Mouse (Mus musculus): ENCODE data around the gene D130052B06Rik. TPM values are rescaled to one million over a fixed set of nuclear protein-coding genes. Genes with fewer than 3 reads are reported as not detected.

Gene D130052B06Rik
- not detected in 2 replicates for polyA plus RNA-seq (2014; fragmentation: Nextera tagmentation; extraction: Ambion mirVana)

- H3K9ac ChIP-seq (ENCODE audit: low read length) = no peak within 1 kb of the TSS
These were observed at the start of gene D130052B06Rik for GRCm38 (mm10) chr11:33598986-33599385. D130052B06Rik (plus strand) TSS chr11:33599302.

DNA sequence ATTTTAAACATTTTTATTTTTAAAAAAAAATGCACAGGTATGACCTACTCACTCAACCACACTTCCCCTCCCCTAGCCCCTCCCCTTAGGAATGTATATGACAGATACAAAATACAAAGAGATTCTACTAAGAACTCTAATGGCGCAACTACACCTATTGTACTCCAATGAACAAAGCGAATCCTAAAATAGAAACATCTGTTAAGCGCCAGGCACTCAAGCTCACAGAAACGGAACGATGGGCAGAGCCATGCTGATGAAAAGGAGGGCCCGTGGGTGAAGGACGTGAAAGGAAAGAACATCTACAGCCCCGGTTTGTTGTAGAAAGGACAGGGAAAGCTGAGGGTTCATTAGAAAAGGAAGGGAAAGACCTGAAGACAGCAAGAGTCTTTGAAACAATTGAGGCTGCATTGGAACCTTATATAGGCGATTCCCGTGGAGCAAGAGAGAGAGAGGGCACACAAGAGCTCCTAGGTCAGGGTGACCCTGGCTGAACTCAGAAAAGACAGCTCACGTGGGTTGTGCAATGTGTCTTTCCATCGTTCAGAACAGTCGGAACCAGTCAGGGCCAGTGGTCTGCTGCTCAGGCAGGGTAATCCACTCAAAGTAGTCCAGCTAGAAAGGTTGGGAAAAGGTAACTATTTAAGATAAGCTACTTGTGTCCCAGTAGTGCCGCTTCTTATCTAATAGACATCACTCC, 48.1 kb upstream of the D130052B06Rik start:
- H3K4me1 ChIP-seq (replicated peaks; ENCODE audit: control insufficient read depth, insufficient read depth, low read length) = no peaks in the 10 kb centered on the region
- WGBS = 82% methylated on average over 14 of the region's 14 CpGs
- H3K4me2 ChIP-seq (ENCODE audit: low read depth, low read length, severe bottlenecking) = no peak overlapping the region
- no peak overlapping the region for H3K9ac ChIP-seq (ENCODE audit: low read length)
- no peaks in the 10 kb centered on the region for H3K36me3 ChIP-seq (ENCODE audit: control insufficient read depth, insufficient read depth, low read length)
- H3K27ac ChIP-seq (ENCODE audit: low read depth, low read length) = no peak overlapping the region
- H3K4me3 ChIP-seq (ENCODE audit: low read depth, low read length) = no peak overlapping the region
- DNase-seq (ENCODE audit: low spot score) (no peak), ATAC-seq (replicated peaks; ENCODE audit: low FRiP score) (no peak)
- H3K27me3 ChIP-seq (ENCODE audit: control insufficient read depth, insufficient read depth, low read length) = no peaks in the 10 kb centered on the region
- no peaks in the 10 kb centered on the region for H3K9me3 ChIP-seq (ENCODE audit: control insufficient read depth, low read length)

More at GRCm38 (mm10) chr11:33598986-33599385, at the start of gene D130052B06Rik:
- Histone ChIP-seq H3K27ac (ENCODE audit: low read depth, low read length) (no peak within 1 kb of the TSS), H3K4me2 (ENCODE audit: low read depth, low read length, severe bottlenecking) (no peak within 1 kb of the TSS), H3K27me3 (ENCODE audit: control insufficient read depth, insufficient read depth, low read length) (no peaks in the 10 kb centered on the region), H3K4me3 (ENCODE audit: low read depth, low read length) (no peak within 1 kb of the TSS), H3K9me3 (ENCODE audit: control insufficient read depth, low read length) (no peaks in the 10 kb centered on the region), H3K36me3 (ENCODE audit: control insufficient read depth, insufficient read depth, low read length) (no peaks in the 10 kb centered on the region), H3K4me1 (replicated peaks; ENCODE audit: control insufficient read depth, insufficient read depth, low read length) (no peaks in the 10 kb centered on the region)
- ATAC-seq (replicated peaks; ENCODE audit: low FRiP score) = no peak
- DNase-seq (ENCODE audit: low spot score) = no peak
- 82% methylated on average over 4 of the region's 4 CpGs for WGBS

- Histone ChIP-seq H3K27ac (ENCODE audit: low read depth, low read length) (no peak overlapping the region), H3K4me3 (ENCODE audit: low read depth, low read length) (no peak overlapping the region), H3K9ac (ENCODE audit: low read length) (no peak overlapping the region), H3K9me3 (ENCODE audit: control insufficient read depth, low read length) (no peaks in the 10 kb centered on the region), H3K4me2 (ENCODE audit: low read depth, low read length, severe bottlenecking) (no peak overlapping the region), H3K36me3 (ENCODE audit: control insufficient read depth, insufficient read depth, low read length) (no peaks in the 10 kb centered on the region), H3K27me3 (ENCODE audit: control insufficient read depth, insufficient read depth, low read length) (no peaks in the 10 kb centered on the region), H3K4me1 (replicated peaks; ENCODE audit: control insufficient read depth, insufficient read depth, low read length) (no peaks in the 10 kb centered on the region)
- ATAC-seq (replicated peaks; ENCODE audit: low FRiP score) = no peak
- DNase-seq (ENCODE audit: low spot score) = no peak
- 83% methylated on average over 8 of the region's 8 CpGs for WGBS
These were observed 45.0 kb upstream of the D130052B06Rik start for GRCm38 (mm10) chr11:33554123-33554522.

- no peak overlapping the region for H3K4me3 ChIP-seq (ENCODE audit: low read depth, low read length)
- DNase-seq (ENCODE audit: low spot score) (no peak), ATAC-seq (replicated peaks; ENCODE audit: low FRiP score) (no peak)
- WGBS = 93% methylated on average over 2 of the region's 2 CpGs
- no peaks in the 10 kb centered on the region for H3K4me1 ChIP-seq (replicated peaks; ENCODE audit: control insufficient read depth, insufficient read depth, low read length)
- H3K27ac ChIP-seq (ENCODE audit: low read depth, low read length) = no peak overlapping the region
- no peak overlapping the region for H3K9ac ChIP-seq (ENCODE audit: low read length)
- H3K9me3 ChIP-seq (ENCODE audit: control insufficient read depth, low read length) = no peaks in the 10 kb centered on the region
- no peaks in the 10 kb centered on the region for H3K36me3 ChIP-seq (ENCODE audit: control insufficient read depth, insufficient read depth, low read length)
- H3K4me2 ChIP-seq (ENCODE audit: low read depth, low read length, severe bottlenecking) = no peak overlapping the region
- no peaks in the 10 kb centered on the region for H3K27me3 ChIP-seq (ENCODE audit: control insufficient read depth, insufficient read depth, low read length)
These were observed 35.2 kb upstream of the D130052B06Rik start for GRCm38 (mm10) chr11:33563921-33564320.

- no peak for DNase-seq (ENCODE audit: low spot score)
- Histone ChIP-seq H3K9me3 (ENCODE audit: control insufficient read depth, low read length) (no peaks in the 10 kb centered on the region), H3K4me1 (replicated peaks; ENCODE audit: control insufficient read depth, insufficient read depth, low read length) (no peaks in the 10 kb centered on the region), H3K27me3 (ENCODE audit: control insufficient read depth, insufficient read depth, low read length) (no peaks in the 10 kb centered on the region), H3K4me2 (ENCODE audit: low read depth, low read length, severe bottlenecking) (no peak overlapping the region), H3K4me3 (ENCODE audit: low read depth, low read length) (no peak overlapping the region), H3K36me3 (ENCODE audit: control insufficient read depth, insufficient read depth, low read length) (no peaks in the 10 kb centered on the region), H3K9ac (ENCODE audit: low read length) (no peak overlapping the region), H3K27ac (ENCODE audit: low read depth, low read length) (no peak overlapping the region)
- ATAC-seq (replicated peaks; ENCODE audit: low FRiP score) = no peak
These were observed 28.7 kb upstream of the D130052B06Rik start for GRCm38 (mm10) chr11:33570413-33570812.

DNA sequence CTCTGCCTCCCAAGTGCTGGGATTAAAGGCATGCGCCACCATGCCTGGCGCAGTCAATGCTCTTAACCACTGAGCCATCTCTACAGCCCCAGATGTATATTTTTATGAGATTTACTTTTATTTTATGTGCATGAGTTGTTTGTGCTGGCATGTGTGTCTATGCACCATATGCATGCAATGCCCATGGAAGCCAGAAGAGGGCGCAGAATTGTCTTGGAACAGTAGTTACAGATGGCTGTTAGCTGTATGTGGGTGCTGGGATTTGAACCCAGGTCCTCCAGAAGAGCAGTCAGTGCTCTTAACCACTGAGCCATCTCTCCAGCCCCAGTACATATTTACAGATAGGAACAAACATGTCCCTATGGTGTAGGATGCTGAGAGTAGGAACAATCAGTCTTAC, 24.2 kb upstream of the D130052B06Rik start:
- Histone ChIP-seq H3K36me3 (ENCODE audit: control insufficient read depth, insufficient read depth, low read length) (no peaks in the 10 kb centered on the region), H3K4me3 (ENCODE audit: low read depth, low read length) (no peak overlapping the region), H3K27me3 (ENCODE audit: control insufficient read depth, insufficient read depth, low read length) (no peaks in the 10 kb centered on the region), H3K9me3 (ENCODE audit: control insufficient read depth, low read length) (no peaks in the 10 kb centered on the region), H3K4me1 (replicated peaks; ENCODE audit: control insufficient read depth, insufficient read depth, low read length) (no peaks in the 10 kb centered on the region), H3K9ac (ENCODE audit: low read length) (no peak overlapping the region), H3K27ac (ENCODE audit: low read depth, low read length) (no peak overlapping the region), H3K4me2 (ENCODE audit: low read depth, low read length, severe bottlenecking) (no peak overlapping the region)
- WGBS = 77% methylated on average over 3 of the region's 3 CpGs
- peak; percentile 53 for DNase-seq (ENCODE audit: low spot score)
- ATAC-seq (replicated peaks; ENCODE audit: low FRiP score) = no peak

- Histone ChIP-seq H3K4me2 (ENCODE audit: low read depth, low read length, severe bottlenecking) (no peak within 1 kb of the TSS), H3K9me3 (ENCODE audit: control insufficient read depth, low read length) (no peaks in the 10 kb centered on the region), H3K4me3 (ENCODE audit: low read depth, low read length) (no peak within 1 kb of the TSS), H3K36me3 (ENCODE audit: control insufficient read depth, insufficient read depth, low read length) (no peaks in the 10 kb centered on the region), H3K9ac (ENCODE audit: low read length) (no peak within 1 kb of the TSS), H3K4me1 (replicated peaks; ENCODE audit: control insufficient read depth, insufficient read depth, low read length) (no peaks in the 10 kb centered on the region), H3K27me3 (ENCODE audit: control insufficient read depth, insufficient read depth, low read length) (no peaks in the 10 kb centered on the region), H3K27ac (ENCODE audit: low read depth, low read length) (no peak within 1 kb of the TSS)
- no peak for ATAC-seq (replicated peaks; ENCODE audit: low FRiP score)
- WGBS = 53% methylated on average over 6 of the region's 6 CpGs
- DNase-seq (ENCODE audit: low spot score) = no peak
These were observed 20.2 kb upstream of the D130052B06Rik start, which contains the start of gene Gabrp for GRCm38 (mm10) chr11:33578859-33579258. Gabrp (minus strand) TSS chr11:33578959.

- no peak overlapping the region for H3K27ac ChIP-seq (ENCODE audit: low read depth, low read length)
- no peak overlapping the region for H3K9ac ChIP-seq (ENCODE audit: low read length)
- no peak overlapping the region for H3K4me3 ChIP-seq (ENCODE audit: low read depth, low read length)
- H3K9me3 ChIP-seq (ENCODE audit: control insufficient read depth, low read length) = no peaks in the 10 kb centered on the region
- ATAC-seq (replicated peaks; ENCODE audit: low FRiP score) (no peak), DNase-seq (ENCODE audit: low spot score) (no peak)
- no peaks in the 10 kb centered on the region for H3K27me3 ChIP-seq (ENCODE audit: control insufficient read depth, insufficient read depth, low read length)
- no peak overlapping the region for H3K4me2 ChIP-seq (ENCODE audit: low read depth, low read length, severe bottlenecking)
- H3K4me1 ChIP-seq (replicated peaks; ENCODE audit: control insufficient read depth, insufficient read depth, low read length) = no peaks in the 10 kb centered on the region
- H3K36me3 ChIP-seq (ENCODE audit: control insufficient read depth, insufficient read depth, low read length) = no peaks in the 10 kb centered on the region
- 84% methylated on average over 3 of the region's 3 CpGs for WGBS
These were observed 19.5 kb upstream of the D130052B06Rik start for GRCm38 (mm10) chr11:33579621-33580020.

DNA sequence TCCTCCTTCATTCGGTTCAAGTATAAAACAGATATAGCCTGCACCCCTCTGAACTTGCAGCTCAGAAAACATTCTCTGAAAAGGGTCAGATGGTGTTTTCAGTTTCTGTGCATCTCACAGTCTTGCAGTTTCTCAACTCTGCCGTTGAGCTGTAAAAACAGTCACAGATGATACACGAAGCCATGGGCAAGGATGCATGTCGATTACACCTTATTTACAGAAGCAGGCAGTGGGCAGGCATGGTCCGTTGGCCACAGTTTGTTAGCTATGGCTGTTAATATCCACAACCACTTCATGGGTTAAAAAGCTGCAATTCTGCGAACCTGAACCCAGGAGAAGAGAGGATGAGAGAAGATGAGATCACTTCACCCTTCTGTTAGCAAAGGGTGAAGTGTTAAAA, 12.5 kb upstream of the D130052B06Rik start:
- no peaks in the 10 kb centered on the region for H3K36me3 ChIP-seq (ENCODE audit: control insufficient read depth, insufficient read depth, low read length)
- H3K27me3 ChIP-seq (ENCODE audit: control insufficient read depth, insufficient read depth, low read length) = no peaks in the 10 kb centered on the region
- no peaks in the 10 kb centered on the region for H3K9me3 ChIP-seq (ENCODE audit: control insufficient read depth, low read length)
- no peak overlapping the region for H3K27ac ChIP-seq (ENCODE audit: low read depth, low read length)
- H3K4me1 ChIP-seq (replicated peaks; ENCODE audit: control insufficient read depth, insufficient read depth, low read length) = no peaks in the 10 kb centered on the region
- no peak overlapping the region for H3K9ac ChIP-seq (ENCODE audit: low read length)
- no peak overlapping the region for H3K4me3 ChIP-seq (ENCODE audit: low read depth, low read length)
- no peak overlapping the region for H3K4me2 ChIP-seq (ENCODE audit: low read depth, low read length, severe bottlenecking)
- WGBS = 88% methylated on average over 6 of the region's 6 CpGs
- DNase-seq (ENCODE audit: low spot score) (no peak), ATAC-seq (replicated peaks; ENCODE audit: low FRiP score) (no peak)

Data from forebrain, embryonic 11.5 days (tissue).